Mouse (Mus musculus) cortical plate, adult 2 months (tissue): ENCODE results near the gene Plekhg2.

Experiments used
- CTCF ChIP-seq: fragments of 200-500 bp; IDR thresholded peaks from 2 replicates; pipeline ENCODE4 v1.5.1; 2011; ENCODE audit warnings: mild to moderate bottlenecking, control low read depth, low read length; ENCODE audit not compliant: insufficient read depth; ENCODE audit errors: extremely low read depth
- POLR2A ChIP-seq: fragments of 200-500 bp; IDR thresholded peaks from 2 replicates; pipeline ENCODE4 v1.6.1; 2011; ENCODE audit warnings: mild to moderate bottlenecking, low read length, control low read depth; ENCODE audit not compliant: insufficient read depth; ENCODE audit errors: extremely low read depth

DNA sequence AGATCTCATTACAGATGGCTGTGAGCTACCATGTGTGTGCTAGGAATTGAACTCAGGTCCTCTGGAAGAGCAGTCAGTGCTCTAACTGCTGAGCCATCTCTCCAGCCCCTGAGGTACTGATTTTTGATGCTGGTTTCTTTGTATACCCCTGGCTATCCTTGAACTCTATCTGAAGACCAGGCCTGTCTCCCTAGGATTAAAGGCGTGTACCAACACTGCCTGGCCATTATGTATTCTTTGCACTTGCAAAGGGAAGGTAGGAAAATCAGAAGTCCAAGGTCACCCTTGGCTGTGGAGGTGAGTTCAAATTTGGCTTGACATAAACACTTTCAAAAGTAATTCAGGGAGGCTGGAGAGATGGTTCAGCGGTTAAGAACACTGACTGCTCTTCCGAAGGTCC is 17.8 kb downstream of the Plekhg2 start:
- no peak for TF ChIP-seq CTCF
- TF ChIP-seq POLR2A: no peak
